Mouse (Mus musculus): ENCODE data around the gene Aox3. TPM values are rescaled to one million over a fixed set of nuclear protein-coding genes. Genes with fewer than 3 reads are reported as not detected.

The Aox3 gene
- total RNA-seq, 4 experiments from 2014 or later, result 0.73 to 2.0 (median 1.4) TPM

Other genes with a start within 250 kb of the Aox3 start
- gene Sgo2a, start 117.2 kb upstream of the Aox3 start, total RNA-seq (2022), result under 1 TPM; 0.22 to 0.48 (median 0.30) TPM
- gene Kctd18, start 94.2 kb upstream of the Aox3 start, total RNA-seq (2022), result 1 to 10 TPM; 3.2 to 8.6 (median 6.6) TPM
- 1 to 10 TPM; 7.2 to 9.7 (median 7.8) TPM for gene Aox1, start 83.2 kb upstream of the Aox3 start, total RNA-seq (2022)
- not detected for gene Aox4, start 97.3 kb downstream of the Aox3 start, total RNA-seq (2022)
- under 1 TPM; 0.04 to 0.24 (median 0.08) TPM for gene Aox2, start 165.2 kb downstream of the Aox3 start, total RNA-seq (2022)